Mouse (Mus musculus): ENCODE results near the gene Wdr44. TPM values are rescaled to one million over a fixed set of nuclear protein-coding genes. Genes with fewer than 3 reads are reported as not detected.
"Not testable (repeated sequence)": the region's sequence is repeated elsewhere in the genome, so short reads cannot be mapped to it uniquely, and the experiment has no call there.

The Wdr44 gene
- polyA plus RNA-seq, 1 experiment from 2014 or later = 6.2 TPM

GRCm38 (mm10) chrX:23813287-23813686, 120.4 kb downstream of the Wdr44 start:
- H3K27ac ChIP-seq (ENCODE audit: low read depth, low read length); H3K27me3 ChIP-seq (ENCODE audit: control insufficient read depth, insufficient read depth, low read length); H3K4me1 ChIP-seq (ENCODE audit: control insufficient read depth, insufficient read depth, low read length); H3K36me3 ChIP-seq (ENCODE audit: control insufficient read depth, insufficient read depth, low read length); DNase-seq (ENCODE audit: low spot score, missing footprints); H3K9me3 ChIP-seq (ENCODE audit: control insufficient read depth, low read length); ATAC-seq (ENCODE audit: low FRiP score); H3K9ac ChIP-seq (ENCODE audit: low read length); H3K4me3 ChIP-seq (ENCODE audit: low read depth, low read length); H3K4me2 ChIP-seq: not testable (repeated sequence)
- 74% methylated on average over 1 of the region's 1 CpGs for WGBS

- WGBS = 89% methylated on average over 5 of the region's 6 CpGs
- not testable (repeated sequence) for H3K27ac ChIP-seq (ENCODE audit: low read depth, low read length); DNase-seq (ENCODE audit: low spot score, missing footprints)
Measured at GRCm38 (mm10) chrX:23822885-23823284, 130.0 kb downstream of the Wdr44 start.

GRCm38 (mm10) chrX:23823398-23824023, 130.7 kb downstream of the Wdr44 start:
- DNase-seq (ENCODE audit: low spot score, missing footprints) (no peak), ATAC-seq (ENCODE audit: low FRiP score) (no peak)
- H3K9ac ChIP-seq (ENCODE audit: low read length) = no peak overlapping the region
- no peak overlapping the region for H3K4me3 ChIP-seq (ENCODE audit: low read depth, low read length)
- no peaks in the 10 kb centered on the region for H3K27me3 ChIP-seq (ENCODE audit: control insufficient read depth, insufficient read depth, low read length)
- H3K27ac ChIP-seq (ENCODE audit: low read depth, low read length) = no peak overlapping the region
- H3K36me3 ChIP-seq (ENCODE audit: control insufficient read depth, insufficient read depth, low read length) = no peaks in the 10 kb centered on the region
- H3K4me2 ChIP-seq = no peak overlapping the region
- WGBS = 61% methylated on average over 18 of the region's 19 CpGs
- no peaks in the 10 kb centered on the region for H3K4me1 ChIP-seq (ENCODE audit: control insufficient read depth, insufficient read depth, low read length)
- no peaks in the 10 kb centered on the region for H3K9me3 ChIP-seq (ENCODE audit: control insufficient read depth, low read length)

More at GRCm38 (mm10) chrX:23822885-23823284, 130.0 kb downstream of the Wdr44 start:
- not testable (repeated sequence) for H3K27me3 ChIP-seq (ENCODE audit: control insufficient read depth, insufficient read depth, low read length); H3K9me3 ChIP-seq (ENCODE audit: control insufficient read depth, low read length); H3K36me3 ChIP-seq (ENCODE audit: control insufficient read depth, insufficient read depth, low read length); H3K4me2 ChIP-seq; H3K4me1 ChIP-seq (ENCODE audit: control insufficient read depth, insufficient read depth, low read length); H3K9ac ChIP-seq (ENCODE audit: low read length); ATAC-seq (ENCODE audit: low FRiP score); H3K4me3 ChIP-seq (ENCODE audit: low read depth, low read length)

- not testable (repeated sequence) for H3K4me3 ChIP-seq (ENCODE audit: low read depth, low read length); H3K9ac ChIP-seq (ENCODE audit: low read length); H3K4me2 ChIP-seq; DNase-seq (ENCODE audit: low spot score, missing footprints); H3K36me3 ChIP-seq (ENCODE audit: control insufficient read depth, insufficient read depth, low read length); H3K27ac ChIP-seq (ENCODE audit: low read depth, low read length); ATAC-seq (ENCODE audit: low FRiP score); H3K27me3 ChIP-seq (ENCODE audit: control insufficient read depth, insufficient read depth, low read length); H3K4me1 ChIP-seq (ENCODE audit: control insufficient read depth, insufficient read depth, low read length); H3K9me3 ChIP-seq (ENCODE audit: control insufficient read depth, low read length)
- 90% methylated on average over 11 of the region's 11 CpGs for WGBS
Measured at GRCm38 (mm10) chrX:23833784-23834183, 140.9 kb downstream of the Wdr44 start.

GRCm38 (mm10) chrX:23840921-23841320, 148.1 kb downstream of the Wdr44 start:
- Histone ChIP-seq H3K9me3 (ENCODE audit: control insufficient read depth, low read length) (no peaks in the 10 kb centered on the region), H3K4me2 (no peak overlapping the region), H3K4me1 (ENCODE audit: control insufficient read depth, insufficient read depth, low read length) (no peaks in the 10 kb centered on the region), H3K27ac (ENCODE audit: low read depth, low read length) (no peak overlapping the region), H3K4me3 (ENCODE audit: low read depth, low read length) (no peak overlapping the region), H3K27me3 (ENCODE audit: control insufficient read depth, insufficient read depth, low read length) (no peaks in the 10 kb centered on the region), H3K36me3 (ENCODE audit: control insufficient read depth, insufficient read depth, low read length) (no peaks in the 10 kb centered on the region), H3K9ac (ENCODE audit: low read length) (no peak overlapping the region)
- 74% methylated on average over 1 of the region's 1 CpGs for WGBS
- ATAC-seq (ENCODE audit: low FRiP score) (no peak), DNase-seq (ENCODE audit: low spot score, missing footprints) (no peak)

Other genes with a start within 250 kb of the Wdr44 start
- not detected in 2 replicates for gene Gm4907, start 189.5 kb downstream of the Wdr44 start, polyA plus RNA-seq (2014; fragmentation: Nextera tagmentation; extraction: Ambion mirVana)